Mouse (Mus musculus) G1E (cell line): ENCODE data around the gene Enam.
A peak's percentile ranks its signal among the peaks of the same experiment; 100 is the strongest.

Source experiments
- CTCF ChIP-seq: IDR thresholded peaks from 2 replicates; pipeline ENCODE4 v1.5.1; 2012; ENCODE audit warnings: low read depth, low read length, inconsistent platforms, mixed read lengths
- GATA1 ChIP-seq: IDR thresholded peaks from 2 replicates; pipeline ENCODE4 v1.6.1; 2012; ENCODE audit warnings: borderline replicate concordance, low read length, inconsistent platforms, mixed read lengths
- GATA2 ChIP-seq: IDR thresholded peaks from 2 replicates; pipeline ENCODE4 v1.6.1; 2012; ENCODE audit warnings: low read depth, low read length, inconsistent platforms, borderline replicate concordance
- POLR2AphosphoS5 ChIP-seq: IDR thresholded peaks from 2 replicates; pipeline ENCODE4 v1.6.1; 2012; ENCODE audit warnings: low read depth, low read length, inconsistent platforms; ENCODE audit not compliant: insufficient replicate concordance
- TAL1 ChIP-seq: conservative IDR thresholded peaks from 2 replicates; pipeline ENCODE4 v1.6.1; 2012; ENCODE audit warnings: low read depth, low read length, inconsistent platforms, mixed read lengths

DNA sequence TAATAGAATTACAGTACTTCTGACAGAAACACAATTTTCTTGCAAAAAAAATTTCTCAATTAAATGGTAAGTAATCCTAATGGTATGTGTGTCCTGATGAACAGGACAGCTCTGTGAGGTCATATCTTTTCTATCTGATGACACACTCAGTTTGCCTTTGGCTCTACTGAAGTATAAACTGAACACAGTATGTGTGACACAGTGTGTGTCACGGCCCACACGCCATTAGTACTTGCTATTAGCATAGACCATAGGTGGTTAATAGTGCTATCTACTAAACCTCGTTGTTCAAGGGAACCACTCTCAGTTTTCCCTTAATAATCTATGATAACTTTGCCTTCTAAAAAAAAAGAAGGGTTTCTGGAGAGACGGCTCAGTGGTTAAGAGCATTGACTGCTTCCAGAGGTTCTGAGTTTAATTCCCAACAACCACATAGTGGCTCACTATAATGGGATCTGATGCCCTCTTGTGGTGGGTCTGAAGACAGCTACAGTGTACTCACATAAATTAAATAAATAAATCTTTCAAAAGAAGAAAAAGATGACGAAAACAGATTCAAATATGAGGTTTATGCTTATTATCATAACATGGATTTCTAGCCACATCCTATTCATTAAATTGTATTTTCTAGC, 55.0 kb downstream of the Enam start:
- TF ChIP-seq CTCF (peak; percentile 16; the same call in 1 of the 2 replicates), GATA1 (no peak), TAL1 (no peak), POLR2AphosphoS5 (no peak), GATA2 (no peak)
